Mouse (Mus musculus) midbrain, embryonic 13.5 days (tissue): Measurements from ENCODE around the gene Brd3. TPM values are rescaled to one million over a fixed set of nuclear protein-coding genes. Genes with fewer than 3 reads are reported as not detected.

Experiments used
- ATAC-seq: fragments of 200-750 bp; cut with Nextera tagmentation; 2 replicates; pipeline ENCODE4 v1.8.0; 2017; ENCODE audit warnings: mild to moderate bottlenecking, moderate TSS enrichment, moderate library complexity
- H3K27ac ChIP-seq: fragments of 300-500 bp; sonication (generic); 2 replicates; pipeline ENCODE4 v1.5.1; 2015; ENCODE audit warnings: inconsistent platforms, mild to moderate bottlenecking, moderate library complexity
- H3K27me3 ChIP-seq: fragments of 300-500 bp; sonication (generic); 2 replicates; pipeline ENCODE4 v1.6.1; 2015; ENCODE audit warnings: mild to moderate bottlenecking, inconsistent platforms
- H3K36me3 ChIP-seq: fragments of 300-500 bp; sonication (generic); 2 replicates; pipeline ENCODE4 v1.6.1; 2015; ENCODE audit warnings: mild to moderate bottlenecking, inconsistent platforms
- H3K4me1 ChIP-seq: fragments of 300-500 bp; sonication (generic); replicated peaks from 2 replicates; pipeline ENCODE4 v1.6.1; 2015; ENCODE audit warnings: inconsistent platforms
- H3K4me2 ChIP-seq: fragments of 300-500 bp; sonication (generic); replicated peaks from 2 replicates; pipeline ENCODE4 v1.6.1; 2015; ENCODE audit warnings: moderate library complexity, mild to moderate bottlenecking, inconsistent platforms
- H3K4me3 ChIP-seq: fragments of 300-500 bp; sonication (generic); replicated peaks from 2 replicates; pipeline ENCODE4 v1.5.1; 2015; ENCODE audit warnings: mild to moderate bottlenecking, inconsistent platforms
- H3K9ac ChIP-seq: fragments of 300-500 bp; sonication (generic); replicated peaks from 2 replicates; pipeline ENCODE4 v1.6.1; 2015; ENCODE audit warnings: mild to moderate bottlenecking, inconsistent platforms
- H3K9me3 ChIP-seq: fragments of 300-500 bp; sonication (generic); 2 replicates; pipeline ENCODE4 v1.6.1; 2016; ENCODE audit warnings: mild to moderate bottlenecking, inconsistent platforms
- WGBS: fragments of 180-500 bp; shearing (Covaris S2); methylation state at CpG from one replicate; pipeline ENCODE4 v1.1.7; 2015; 5-methylcytosine and 5-hydroxymethylcytosine counted together
- polyA plus RNA-seq: library from polyadenylated mRNA; unstranded; fragments of >200 nt; fragmentation: Nextera tagmentation; extraction: Ambion mirVana; gene quantifications from 2 replicates; pipeline ENCODE4 v1.2.1, GENCODE M21; 2015

The Brd3 gene
- polyA plus RNA-seq, 1 experiment from 2014 or later: 145 TPM

GRCm38 (mm10) chr2:27418577-27419070 is 88.8 kb downstream of the Brd3 start:
- 0 out of 2 replicates have a peak overlapping the region, but pooled peaks have one; percentile 10 for H3K27ac ChIP-seq
- H3K4me3 ChIP-seq: no peak overlapping the region
- peak overlapping the region; percentile 10; the same call in 1 of the 2 replicates for H3K9ac ChIP-seq
- WGBS: 60% methylated on average over 6 of the region's 6 CpGs
- H3K36me3 ChIP-seq: no peaks in the 10 kb centered on the region
- ATAC-seq: no peak
- no peak overlapping the region for H3K4me2 ChIP-seq
- H3K9me3 ChIP-seq: no peaks in the 10 kb centered on the region
- no peaks in the 10 kb centered on the region for H3K27me3 ChIP-seq
- peaks cover 86% of the 10 kb centered on the region for H3K4me1 ChIP-seq

GRCm38 (mm10) chr2:27417648-27418153 is 89.8 kb downstream of the Brd3 start:
- no peaks in the 10 kb centered on the region for H3K36me3 ChIP-seq
- H3K9ac ChIP-seq: peak overlapping the region; percentile 19; the same call in 1 of the 2 replicates
- WGBS: 57% methylated on average over 5 of the region's 5 CpGs
- H3K27ac ChIP-seq: no peak overlapping the region
- no peak overlapping the region for H3K4me3 ChIP-seq
- H3K4me2 ChIP-seq: no peak overlapping the region
- no peaks in the 10 kb centered on the region for H3K27me3 ChIP-seq
- no peak for ATAC-seq
- H3K9me3 ChIP-seq: no peaks in the 10 kb centered on the region
- H3K4me1 ChIP-seq: peaks cover 85% of the 10 kb centered on the region

GRCm38 (mm10) chr2:27416425-27416824 is 91.0 kb downstream of the Brd3 start:
- H3K27me3 ChIP-seq: no peaks in the 10 kb centered on the region
- no peaks in the 10 kb centered on the region for H3K36me3 ChIP-seq
- H3K4me1 ChIP-seq: peaks cover 85% of the 10 kb centered on the region
- H3K4me3 ChIP-seq: no peak overlapping the region
- no peak for ATAC-seq
- H3K4me2 ChIP-seq: no peak overlapping the region
- no peak overlapping the region for H3K27ac ChIP-seq
- H3K9me3 ChIP-seq: no peaks in the 10 kb centered on the region
- H3K9ac ChIP-seq: no peak overlapping the region
- 51% methylated on average over 3 of the region's 3 CpGs for WGBS

GRCm38 (mm10) chr2:27415060-27415783 is 92.2 kb downstream of the Brd3 start:
- 65% methylated on average over 11 of the region's 11 CpGs for WGBS
- Histone ChIP-seq H3K36me3 (no peaks in the 10 kb centered on the region), H3K9me3 (no peaks in the 10 kb centered on the region), H3K9ac (no peak overlapping the region), H3K4me1 (peaks cover 85% of the 10 kb centered on the region), H3K27me3 (no peaks in the 10 kb centered on the region), H3K4me3 (no peak overlapping the region), H3K27ac (peak overlapping the region; percentile 89), H3K4me2 (peak overlapping the region; percentile 38)
- no peak for ATAC-seq

GRCm38 (mm10) chr2:27413936-27414657 is 93.4 kb downstream of the Brd3 start:
- Histone ChIP-seq H3K4me2 (peak overlapping the region; percentile 38), H3K4me3 (no peak overlapping the region), H3K9ac (peak overlapping the region; percentile 49; the same call in 1 of the 2 replicates), H3K27ac (peak overlapping the region; percentile 89), H3K4me1 (peaks cover 86% of the 10 kb centered on the region), H3K9me3 (no peaks in the 10 kb centered on the region), H3K27me3 (no peaks in the 10 kb centered on the region), H3K36me3 (no peaks in the 10 kb centered on the region)
- ATAC-seq: peak; percentile 91
- 13% methylated on average over 16 of the region's 16 CpGs for WGBS

- Histone ChIP-seq H3K27ac (peak overlapping the region; percentile 89), H3K9me3 (no peaks in the 10 kb centered on the region), H3K4me3 (no peak overlapping the region), H3K36me3 (no peaks in the 10 kb centered on the region), H3K4me1 (peaks cover 86% of the 10 kb centered on the region), H3K4me2 (peak overlapping the region; percentile 38), H3K9ac (no peak overlapping the region; the same call in 1 of the 2 replicates), H3K27me3 (no peaks in the 10 kb centered on the region)
- no peak; the same call in 1 of the 2 replicates for ATAC-seq
- WGBS: 0% methylated on average over 2 of the region's 2 CpGs
Measured at GRCm38 (mm10) chr2:27413582-27413935, 93.9 kb downstream of the Brd3 start.

- Histone ChIP-seq H3K4me1 (peaks cover 86% of the 10 kb centered on the region), H3K4me2 (peak overlapping the region; percentile 21), H3K9ac (no peak overlapping the region; the same call in 1 of the 2 replicates), H3K27me3 (no peaks in the 10 kb centered on the region), H3K27ac (peak overlapping the region; percentile 83), H3K4me3 (no peak overlapping the region), H3K36me3 (no peaks in the 10 kb centered on the region), H3K9me3 (no peaks in the 10 kb centered on the region)
- no peak for ATAC-seq
- 7% methylated on average over 7 of the region's 7 CpGs for WGBS
Measured at GRCm38 (mm10) chr2:27412245-27412800, 95.1 kb downstream of the Brd3 start.

GRCm38 (mm10) chr2:27411688-27412174 is 95.7 kb downstream of the Brd3 start:
- Histone ChIP-seq H3K9ac (no peak overlapping the region; the same call in 1 of the 2 replicates), H3K27ac (peak overlapping the region; percentile 83), H3K4me2 (0 out of 2 replicates have a peak overlapping the region, but pooled peaks have one; percentile 21), H3K4me1 (peaks cover 87% of the 10 kb centered on the region), H3K36me3 (no peaks in the 10 kb centered on the region), H3K9me3 (no peaks in the 10 kb centered on the region), H3K4me3 (no peak overlapping the region), H3K27me3 (no peaks in the 10 kb centered on the region)
- 16% methylated on average over 8 of the region's 8 CpGs for WGBS
- peak; percentile 9; the same call in 1 of the 2 replicates for ATAC-seq

GRCm38 (mm10) chr2:27410518-27411140 is 96.8 kb downstream of the Brd3 start:
- Histone ChIP-seq H3K9me3 (no peaks in the 10 kb centered on the region), H3K36me3 (no peaks in the 10 kb centered on the region), H3K27me3 (no peaks in the 10 kb centered on the region), H3K4me1 (peaks cover 82% of the 10 kb centered on the region), H3K27ac (peak overlapping the region; percentile 83), H3K4me2 (no peak overlapping the region), H3K9ac (no peak overlapping the region), H3K4me3 (no peak overlapping the region)
- 90% methylated on average over 6 of the region's 6 CpGs for WGBS
- ATAC-seq: no peak

- H3K27me3 ChIP-seq: no peaks in the 10 kb centered on the region
- no peaks in the 10 kb centered on the region for H3K36me3 ChIP-seq
- 79% methylated on average over 3 of the region's 3 CpGs for WGBS
- H3K4me3 ChIP-seq: no peak overlapping the region
- no peak overlapping the region for H3K4me2 ChIP-seq
- no peaks in the 10 kb centered on the region for H3K9me3 ChIP-seq
- no peak for ATAC-seq
- H3K27ac ChIP-seq: no peak overlapping the region
- H3K4me1 ChIP-seq: peaks cover 67% of the 10 kb centered on the region
- H3K9ac ChIP-seq: 0 out of 2 replicates have a peak overlapping the region, but pooled peaks have one; percentile 10
Measured at GRCm38 (mm10) chr2:27408194-27408593, 99.3 kb downstream of the Brd3 start.

GRCm38 (mm10) chr2:27406928-27407327 is 100.5 kb downstream of the Brd3 start:
- ATAC-seq: no peak
- 85% methylated on average over 5 of the region's 5 CpGs for WGBS
- H3K4me1 ChIP-seq: peaks cover 55% of the 10 kb centered on the region
- H3K4me2 ChIP-seq: no peak overlapping the region
- no peaks in the 10 kb centered on the region for H3K36me3 ChIP-seq
- H3K4me3 ChIP-seq: no peak overlapping the region
- H3K27ac ChIP-seq: no peak overlapping the region
- H3K9ac ChIP-seq: no peak overlapping the region
- H3K9me3 ChIP-seq: no peaks in the 10 kb centered on the region
- no peaks in the 10 kb centered on the region for H3K27me3 ChIP-seq
